Mouse (Mus musculus) B cell, adult 2 months (primary cell): ENCODE measurements at regions not wholly inside any gene's neighbourhood (a gene's known extent, or its start where the extent isn't known, plus 50 kb on each side); places are given as distances from the start of the nearest gene placed in this dataset.

Experiments
- DNase-seq, 2 experiments: peaks; one replicate each; pipeline ENCODE4 v3.0.0; 2022

DNA sequence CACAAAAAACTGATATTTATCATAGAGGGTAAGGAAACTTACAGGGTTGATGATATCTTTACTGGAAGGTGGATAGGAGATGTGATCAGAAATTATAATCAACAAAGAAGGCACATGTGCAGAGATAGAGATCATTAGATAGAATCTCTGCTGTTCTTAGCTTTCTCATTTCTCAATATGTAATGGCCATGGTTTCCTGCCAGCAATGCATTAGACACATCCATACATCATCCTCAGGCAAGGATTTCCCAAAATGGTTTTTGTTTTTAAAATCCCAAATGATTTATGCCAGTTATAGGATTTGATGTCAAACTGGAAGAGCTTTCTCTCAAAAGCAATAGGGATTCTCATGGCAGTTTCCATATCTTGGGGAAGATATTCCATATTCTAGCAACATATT lies 52.0 kb upstream of the C030005K15Rik start:
- no peak for DNase-seq

DNA sequence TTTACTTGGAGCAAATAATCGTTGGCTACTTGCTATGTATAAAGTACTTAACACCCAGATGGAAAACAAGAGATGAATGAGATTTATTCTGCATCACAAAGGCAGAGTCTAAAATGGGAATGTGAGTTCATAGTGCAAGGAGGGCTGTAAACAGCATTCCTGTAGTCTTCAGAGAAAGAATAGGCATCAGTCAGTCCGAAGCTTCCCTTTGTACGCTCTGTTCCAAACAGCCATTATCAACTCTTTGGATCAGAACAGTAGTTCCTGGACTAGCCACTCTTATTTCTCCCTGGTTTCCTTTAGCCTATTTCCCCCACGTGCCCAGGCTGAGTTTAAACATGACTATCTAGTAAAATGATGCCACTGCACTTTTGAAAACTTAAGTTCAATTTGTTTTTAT lies 52.8 kb upstream of the C030005K15Rik start:
- DNase-seq = no peak

DNA sequence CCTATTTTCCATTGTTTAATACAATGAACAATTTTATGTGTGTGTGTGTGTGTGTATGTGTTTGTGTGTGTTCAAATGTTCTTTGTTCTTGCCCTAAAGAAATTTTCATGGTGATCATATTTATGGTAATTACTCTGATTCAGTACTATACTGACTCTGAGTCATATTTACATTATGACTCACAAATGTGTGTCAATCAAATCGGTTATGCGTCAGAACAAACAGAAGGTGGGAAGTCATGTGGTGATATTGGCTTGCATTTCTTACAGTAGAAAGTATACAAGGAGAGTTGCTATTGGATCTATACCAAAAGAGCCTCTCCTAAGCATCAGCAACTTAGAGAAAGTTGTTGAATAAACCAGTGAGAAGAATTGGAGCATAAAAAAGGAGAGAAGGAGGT lies 67.2 kb upstream of the C030005K15Rik start:
- DNase-seq = no peak

DNA sequence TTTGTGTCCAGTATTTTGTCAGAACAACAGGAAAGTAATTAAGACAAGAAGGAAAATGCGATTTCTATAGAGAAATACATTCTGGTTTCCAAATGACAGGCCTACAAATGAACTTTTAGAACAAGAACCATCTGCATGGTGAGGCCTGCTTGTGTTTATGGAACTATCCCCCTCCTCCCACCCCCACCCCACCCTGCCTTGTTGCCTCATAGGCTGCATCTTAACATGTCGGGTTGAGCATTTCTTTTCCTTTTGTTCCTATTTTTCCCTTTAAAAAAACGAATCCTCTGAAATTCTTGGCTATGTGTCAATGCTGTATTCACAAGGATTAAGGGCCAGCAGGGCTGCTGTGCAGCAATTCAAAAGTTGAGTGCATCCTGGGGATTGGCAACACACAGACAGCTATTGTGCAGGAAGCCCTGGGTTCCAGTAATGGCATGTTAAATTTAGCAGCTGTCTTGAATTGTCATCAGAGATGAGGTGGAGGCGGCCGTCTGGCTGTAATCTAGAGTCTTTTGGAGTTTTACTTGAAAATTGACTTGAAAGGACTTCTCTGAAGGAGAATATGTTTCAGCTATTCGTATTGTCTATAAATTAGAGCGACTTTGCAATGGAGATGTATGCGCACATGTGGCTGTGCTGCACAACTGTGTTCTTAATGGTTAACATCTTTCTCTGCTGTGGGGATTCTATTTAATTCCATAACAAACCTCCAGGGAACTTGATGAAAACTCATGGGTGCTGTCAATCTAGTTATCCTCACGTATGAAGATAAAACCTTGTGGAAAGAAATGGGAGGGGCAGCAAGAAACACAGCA lies 75.1 kb upstream of the C030005K15Rik start:
- DNase-seq = no peak

DNA sequence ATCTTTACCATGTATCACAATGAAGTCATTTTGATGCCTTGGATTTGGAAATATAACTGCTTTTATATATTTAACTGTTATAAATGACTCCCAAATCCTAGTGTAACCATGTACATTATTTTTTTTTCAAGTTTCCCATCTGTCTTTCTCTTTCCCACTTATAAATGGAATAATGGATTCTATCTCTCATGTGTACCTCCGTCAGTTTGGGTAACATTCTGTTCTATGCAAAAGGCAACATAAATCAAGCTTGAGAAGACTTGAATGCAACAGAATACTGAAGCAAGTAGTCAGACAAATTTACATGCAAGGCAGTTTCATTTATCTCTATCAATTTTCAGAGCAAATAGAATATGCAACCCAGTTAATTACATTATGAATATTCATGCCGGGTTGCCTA lies 81.4 kb upstream of the C030005K15Rik start:
- DNase-seq = no peak

DNA sequence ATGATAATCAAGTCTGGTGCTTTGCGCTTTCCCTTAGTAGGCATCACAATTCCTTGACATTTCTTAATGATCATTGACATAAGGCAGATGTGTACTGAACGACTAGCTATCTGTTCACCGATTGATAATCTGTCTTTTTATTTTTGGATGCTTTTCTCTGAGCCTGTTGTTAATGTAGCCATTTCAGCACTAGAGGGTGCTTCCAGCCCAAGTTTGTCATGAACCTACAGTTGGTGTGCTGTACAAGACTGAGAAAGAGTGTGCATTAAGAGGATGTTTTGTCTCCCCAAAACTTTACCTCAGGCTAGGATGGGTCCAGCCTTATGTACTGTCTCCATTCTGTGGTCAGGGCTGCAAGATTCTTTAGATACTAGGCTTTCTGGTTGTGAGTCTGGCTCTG lies 116.0 kb upstream of the C030005K15Rik start:
- DNase-seq = no peak

DNA sequence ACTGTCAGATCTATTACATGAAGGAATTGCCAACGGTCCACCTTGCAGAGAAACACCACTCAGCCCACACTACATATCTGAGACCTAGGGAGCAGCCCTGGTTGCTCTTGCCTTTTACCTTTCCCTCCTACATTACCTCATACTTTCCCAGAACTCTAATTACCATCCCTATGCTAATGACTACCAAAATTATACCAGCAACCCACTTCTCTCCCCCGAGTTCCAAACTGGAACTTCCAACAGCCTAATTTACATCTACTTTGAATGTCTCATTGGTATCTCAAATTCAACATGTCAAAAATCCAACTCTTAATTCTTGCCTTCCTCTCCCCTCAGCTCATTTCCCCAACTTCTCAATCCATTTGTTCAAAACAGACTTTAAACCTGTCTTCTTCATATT lies 124.9 kb upstream of the C030005K15Rik start:
- DNase-seq = no peak

DNA sequence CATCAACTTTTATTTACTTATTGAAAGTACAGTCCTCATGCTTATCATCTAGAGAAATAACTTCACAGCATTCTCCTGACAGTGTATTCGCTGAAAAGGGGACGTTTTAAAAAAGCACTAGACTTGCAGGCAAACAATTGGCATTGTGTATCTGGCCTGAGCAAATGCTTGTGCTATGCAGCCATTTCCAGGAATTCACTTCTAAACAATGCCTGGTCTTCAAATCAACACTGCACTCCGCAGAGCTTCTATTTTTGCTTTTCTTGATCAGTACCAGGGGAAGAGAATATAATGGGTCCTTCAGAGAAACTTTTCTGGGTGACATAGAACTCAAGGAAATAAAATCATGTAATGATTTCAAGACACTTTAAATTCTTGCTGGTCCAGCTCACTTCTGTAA lies 150.5 kb upstream of the C030005K15Rik start:
- no peak for DNase-seq

DNA sequence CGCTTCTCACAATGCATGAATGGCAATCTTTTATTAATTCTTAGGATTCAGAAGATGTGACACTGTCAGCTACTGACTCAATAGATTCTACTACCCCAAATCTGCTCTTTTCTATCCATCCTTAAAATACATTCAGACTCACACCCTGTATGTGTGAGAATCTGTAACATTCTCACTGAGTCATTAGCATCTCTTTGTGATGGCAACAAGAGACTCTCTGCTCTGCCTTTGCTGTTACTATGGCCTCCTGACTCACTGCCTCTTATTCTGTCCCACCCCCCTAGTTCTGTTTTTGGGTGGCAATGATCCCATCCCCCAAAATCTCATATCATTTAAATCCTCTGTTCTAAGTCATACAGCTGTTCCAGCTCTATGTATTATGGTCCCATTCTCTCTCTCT lies 159.5 kb upstream of the C030005K15Rik start:
- DNase-seq = no peak

DNA sequence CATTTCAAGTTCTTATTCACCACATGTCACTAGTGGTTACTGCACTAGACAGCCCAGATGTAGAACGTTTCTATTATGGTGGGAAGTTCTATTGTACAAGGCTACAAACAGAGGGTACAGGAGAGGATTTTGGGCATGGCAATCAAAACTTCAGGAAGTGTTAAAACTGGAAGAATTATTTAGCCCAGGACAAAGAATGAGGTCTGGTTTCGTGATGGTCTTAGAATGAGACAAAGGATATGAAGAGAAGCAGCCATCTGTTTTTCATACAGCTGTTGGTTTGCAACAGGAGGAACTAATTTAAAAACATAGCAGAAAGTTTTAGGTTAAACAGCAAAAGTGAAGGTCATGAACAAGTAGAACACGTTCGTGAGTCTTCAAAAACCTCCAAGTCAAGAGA lies 179.2 kb upstream of the C030005K15Rik start:
- no peak for DNase-seq

DNA sequence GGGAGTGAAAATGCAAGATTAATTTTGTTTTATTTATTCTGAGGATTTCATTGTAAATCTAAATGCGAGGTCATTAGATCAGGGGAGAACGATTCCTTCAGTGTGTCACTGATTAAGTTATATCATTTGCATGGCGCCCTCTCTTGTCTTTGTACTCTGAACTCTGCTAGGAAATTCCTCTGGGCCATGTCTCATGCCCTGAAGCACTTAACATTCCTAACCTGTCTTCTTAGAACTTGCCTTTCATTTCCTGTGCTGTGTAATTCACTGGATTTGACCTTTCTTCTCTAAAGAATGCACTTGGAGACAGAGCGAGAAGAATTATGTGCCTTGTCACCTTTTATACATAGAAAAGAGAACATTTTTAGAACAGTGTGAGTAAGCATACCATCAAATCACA lies 199.0 kb upstream of the C030005K15Rik start:
- DNase-seq = no peak

DNA sequence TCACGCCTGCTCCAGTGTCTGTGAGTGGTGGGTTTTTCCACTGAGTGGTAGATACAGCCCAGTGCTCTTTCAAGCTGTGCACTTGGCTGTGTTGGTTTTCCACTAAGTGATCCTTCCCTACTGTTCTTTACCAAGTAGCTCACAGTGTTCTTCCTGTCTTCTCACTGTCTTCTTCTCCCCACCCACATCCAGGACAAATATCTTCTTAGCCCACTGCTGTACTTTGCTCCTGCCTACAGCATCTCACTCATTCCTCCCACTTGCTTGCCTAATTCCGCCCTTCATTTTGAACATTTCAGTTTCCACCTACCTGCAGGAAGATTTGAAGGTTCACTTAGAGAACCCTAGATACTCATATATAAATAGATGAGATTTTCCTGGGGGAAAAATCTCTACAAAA lies 213.8 kb upstream of the C030005K15Rik start:
- DNase-seq = no peak

DNA sequence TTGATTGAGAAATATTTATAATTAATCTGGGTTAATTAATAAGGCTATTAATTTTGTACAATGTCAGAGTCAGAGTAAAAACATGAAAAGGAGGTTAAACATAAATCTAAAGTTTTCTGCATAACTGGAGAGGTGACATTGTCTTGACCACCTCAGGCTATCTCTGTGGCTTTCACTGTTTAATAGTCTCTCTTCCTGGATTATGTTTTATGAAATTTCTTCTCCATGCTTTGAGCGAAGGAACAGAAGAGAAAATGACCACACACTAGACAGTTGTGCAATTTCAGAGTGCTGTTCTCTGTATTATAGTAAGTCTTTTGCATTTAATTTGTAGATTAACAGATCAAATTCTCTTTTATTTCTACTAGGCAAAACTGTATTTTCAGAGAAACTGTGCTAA lies 239.3 kb upstream of the C030005K15Rik start:
- no peak for DNase-seq

DNA sequence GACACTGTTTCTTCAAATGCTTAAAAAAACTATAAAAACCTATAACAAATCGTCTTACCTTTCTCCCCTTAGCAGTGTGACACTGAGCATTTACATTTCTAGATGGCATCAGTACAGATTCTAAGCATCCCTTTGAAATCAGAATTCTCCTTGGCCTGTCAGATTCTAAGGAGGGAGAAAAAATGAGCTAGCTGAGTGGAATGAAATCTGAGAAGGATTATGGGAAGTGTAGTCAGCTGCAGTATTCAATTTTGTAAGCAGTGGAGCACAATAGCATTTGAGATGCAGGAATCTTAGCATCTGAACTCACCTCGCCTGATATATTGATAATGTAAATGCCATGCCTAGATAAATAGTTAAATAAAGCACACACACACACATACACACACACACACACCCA lies 240.4 kb upstream of the C030005K15Rik start:
- no peak for DNase-seq

DNA sequence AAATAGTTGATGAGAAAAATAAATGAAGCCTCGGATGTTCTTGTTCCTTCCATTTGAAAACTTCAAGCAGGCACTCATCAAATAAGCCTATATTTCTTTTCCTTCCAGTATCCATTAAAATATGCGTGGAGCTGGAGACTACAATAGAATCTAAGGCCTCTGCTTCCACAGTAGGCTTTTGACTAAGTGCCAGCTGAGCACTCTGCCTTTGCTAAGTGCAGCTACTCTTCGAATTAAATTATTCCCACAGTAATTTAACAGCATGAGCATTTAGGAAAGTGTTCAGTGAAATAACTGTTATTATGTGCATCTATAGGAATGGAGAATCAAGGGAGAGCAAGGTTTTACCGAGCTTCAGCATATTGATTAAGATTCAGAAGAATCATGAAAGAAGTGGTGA lies 280.5 kb upstream of the C030005K15Rik start:
- no peak for DNase-seq

DNA sequence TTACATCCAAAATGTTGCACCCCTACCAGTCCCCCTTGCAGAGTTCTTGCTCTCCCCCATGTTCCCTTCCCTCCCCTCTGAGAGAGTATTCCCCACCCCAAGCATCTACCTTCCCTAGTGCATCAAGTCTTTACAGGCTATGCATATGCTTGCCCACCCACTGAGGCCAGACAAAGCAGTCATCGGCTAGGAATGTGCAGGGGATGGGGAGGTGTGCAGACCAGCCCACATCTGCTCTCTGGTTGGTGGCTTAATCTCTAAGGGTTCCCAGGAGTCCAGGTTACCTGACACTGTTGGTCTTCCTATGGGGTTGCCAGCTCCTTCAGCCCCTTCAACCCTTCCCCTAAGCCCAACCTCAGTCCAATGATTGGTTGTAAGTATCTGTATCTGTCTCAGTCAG lies 281.8 kb upstream of the C030005K15Rik start:
- DNase-seq = no peak

DNA sequence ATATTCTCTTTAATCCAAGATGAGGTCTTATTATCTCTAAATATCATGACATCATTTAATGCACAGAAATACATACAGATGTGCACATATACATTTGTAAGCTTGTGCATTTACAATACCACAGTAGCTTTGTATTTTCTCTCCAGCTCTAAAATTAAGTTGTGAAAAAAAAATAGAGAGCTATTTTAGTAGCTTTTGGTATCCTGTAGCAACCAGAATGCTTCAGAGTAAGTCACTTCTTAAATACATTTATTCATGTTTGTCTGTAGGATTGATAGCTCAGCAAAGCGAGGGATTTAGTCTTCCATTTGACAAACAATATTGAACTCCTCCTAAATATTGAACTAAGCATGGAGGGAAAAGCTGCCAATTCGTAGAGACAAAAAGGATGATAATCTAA lies 286.4 kb upstream of the C030005K15Rik start:
- DNase-seq = no peak

DNA sequence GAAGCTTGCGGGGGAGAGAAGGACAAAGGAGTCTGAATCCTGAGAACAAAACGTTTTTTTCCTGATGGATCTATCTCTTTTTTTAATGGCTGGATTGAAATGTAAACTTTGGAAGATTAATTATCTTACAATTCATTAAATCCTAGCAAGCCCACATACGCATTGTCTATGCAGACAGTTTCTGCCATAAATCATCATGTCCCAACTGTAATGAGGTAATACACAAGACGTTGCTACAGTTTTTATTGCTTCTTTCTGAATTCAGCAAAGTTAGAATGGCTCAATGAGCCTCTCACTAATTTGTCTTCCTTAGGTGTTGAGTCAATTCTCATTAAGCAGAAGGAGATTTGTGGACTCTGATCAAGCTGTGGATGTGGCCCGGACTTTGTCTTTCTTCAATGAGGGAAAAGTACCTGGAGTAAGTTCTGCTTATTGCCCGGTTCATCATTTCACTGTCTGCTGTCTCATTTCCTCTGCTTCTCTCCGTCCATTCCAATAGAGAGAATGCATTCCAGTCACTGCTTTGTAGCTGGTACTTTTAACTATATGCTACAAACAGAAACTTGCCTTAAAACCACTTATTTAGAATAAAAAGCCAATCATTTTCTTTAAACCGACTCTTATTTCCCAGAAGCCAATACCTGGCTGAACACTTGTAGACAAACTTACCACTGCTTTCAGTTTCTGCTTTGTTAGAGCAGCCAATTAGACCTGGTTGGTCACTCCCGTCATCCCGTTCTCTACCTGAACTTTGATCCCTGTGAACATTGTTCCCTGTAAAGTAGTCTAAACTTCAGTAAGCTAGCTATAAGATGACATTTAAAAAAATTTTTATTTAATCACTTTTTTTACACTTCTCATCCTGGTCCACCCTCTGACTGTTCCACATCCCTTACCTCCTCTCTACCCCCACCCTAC lies 288.7 kb upstream of the C030005K15Rik start:
- no peak for DNase-seq

DNA sequence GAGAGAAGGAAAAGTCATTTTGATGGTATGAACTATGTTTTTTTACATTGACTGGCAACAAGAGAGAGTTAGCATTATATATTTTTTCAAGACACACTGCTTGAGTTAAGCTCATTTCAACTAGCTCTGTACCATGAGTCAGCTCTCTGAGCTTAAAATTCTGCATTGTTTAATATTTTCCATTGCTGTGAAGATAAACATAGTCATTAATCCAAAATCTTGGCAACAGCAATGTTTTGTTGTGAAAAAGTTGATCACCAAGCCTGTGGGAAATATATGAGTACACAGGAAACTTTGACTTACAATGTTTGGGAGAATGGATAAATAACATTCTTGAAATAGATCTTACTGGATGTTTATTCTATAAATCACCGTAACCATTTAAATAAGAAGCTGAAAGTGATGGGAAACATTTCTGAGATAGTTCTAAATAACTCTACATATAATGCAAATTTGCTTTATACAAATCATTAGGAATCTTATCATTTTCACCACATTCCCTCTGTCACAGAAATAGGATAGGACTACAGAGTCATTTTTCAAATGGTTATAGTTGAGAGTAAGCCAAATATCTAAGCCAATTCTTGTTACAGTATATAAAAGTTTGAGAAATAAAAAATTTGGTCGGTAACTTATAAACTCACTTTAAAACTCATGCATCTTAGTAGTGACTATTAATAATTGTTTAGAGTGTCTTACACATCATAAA lies 290.2 kb upstream of the C030005K15Rik start:
- DNase-seq = no peak

DNA sequence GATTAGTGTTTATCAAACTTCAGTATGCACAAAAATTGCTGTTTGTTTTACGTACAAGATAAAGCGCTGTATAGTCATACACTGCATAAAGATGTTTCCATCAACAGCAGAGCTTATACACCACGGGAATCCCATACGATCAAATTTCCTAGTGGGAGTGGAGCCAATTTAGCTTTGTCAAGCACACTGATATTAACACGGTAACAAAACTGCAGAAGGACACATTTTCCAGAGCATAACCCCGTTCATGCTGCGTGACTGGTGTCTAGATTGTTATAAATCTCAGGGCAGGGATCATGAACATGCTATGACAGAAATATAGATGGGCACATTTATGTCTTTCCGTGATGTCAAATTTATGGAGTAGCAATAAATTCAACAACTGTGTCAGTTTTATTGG lies 302.6 kb upstream of the C030005K15Rik start:
- no peak for DNase-seq

DNA sequence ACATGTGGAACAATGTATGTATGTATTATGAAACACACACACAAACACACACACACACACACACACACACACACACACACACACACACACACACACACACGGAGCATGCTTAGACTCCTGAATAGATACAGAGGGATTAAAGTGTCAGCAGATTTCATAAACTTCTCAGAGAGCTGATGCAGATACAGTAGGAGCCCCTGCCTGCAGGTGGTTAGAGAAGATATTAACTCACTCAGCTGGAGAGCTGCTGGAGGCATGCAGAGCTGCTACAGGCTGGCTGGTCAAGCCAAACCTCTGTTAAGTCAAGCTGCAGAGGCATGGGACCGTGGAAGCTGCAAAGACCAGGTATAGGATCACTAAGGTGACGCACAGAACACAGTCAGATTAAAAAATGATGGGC lies 303.1 kb upstream of the C030005K15Rik start:
- DNase-seq = no peak

DNA sequence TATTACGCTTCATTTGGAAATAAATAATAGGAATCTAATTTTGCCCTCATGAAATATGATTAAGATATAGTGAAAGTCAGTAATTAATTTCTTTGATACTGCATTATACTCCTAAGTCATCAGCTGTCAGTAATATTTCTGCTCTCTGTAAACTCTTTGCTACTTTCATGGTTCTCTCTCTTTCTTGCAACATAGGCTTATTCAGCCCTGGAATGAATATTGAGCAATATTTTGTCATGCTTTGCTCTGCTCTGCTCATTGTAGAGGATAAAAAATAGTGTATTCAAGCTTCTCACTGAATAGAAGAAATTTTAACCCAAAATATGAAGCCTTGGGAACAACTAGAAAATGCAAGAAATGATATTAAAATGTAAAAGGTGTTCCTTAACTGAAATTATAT lies 306.1 kb upstream of the C030005K15Rik start:
- DNase-seq = no peak

DNA sequence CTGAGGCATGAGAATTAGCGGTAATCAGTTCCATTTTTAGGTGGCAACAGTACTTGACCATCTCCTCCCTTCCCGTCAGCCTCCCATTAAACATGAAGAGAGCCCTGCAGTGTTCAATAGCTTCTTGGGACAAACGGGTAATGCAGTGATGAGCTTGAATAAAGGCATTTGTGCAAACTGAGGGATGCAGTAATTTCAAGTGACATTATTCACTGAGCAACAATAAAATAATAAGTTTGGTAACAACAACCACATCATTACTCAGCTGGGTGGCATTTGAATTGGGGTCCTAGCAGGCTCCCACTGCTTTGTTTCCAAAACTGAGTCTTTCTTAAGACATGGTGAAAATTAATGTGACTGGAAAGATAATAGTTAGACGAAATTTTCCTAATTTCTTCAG lies 315.2 kb upstream of the C030005K15Rik start:
- DNase-seq = no peak

DNA sequence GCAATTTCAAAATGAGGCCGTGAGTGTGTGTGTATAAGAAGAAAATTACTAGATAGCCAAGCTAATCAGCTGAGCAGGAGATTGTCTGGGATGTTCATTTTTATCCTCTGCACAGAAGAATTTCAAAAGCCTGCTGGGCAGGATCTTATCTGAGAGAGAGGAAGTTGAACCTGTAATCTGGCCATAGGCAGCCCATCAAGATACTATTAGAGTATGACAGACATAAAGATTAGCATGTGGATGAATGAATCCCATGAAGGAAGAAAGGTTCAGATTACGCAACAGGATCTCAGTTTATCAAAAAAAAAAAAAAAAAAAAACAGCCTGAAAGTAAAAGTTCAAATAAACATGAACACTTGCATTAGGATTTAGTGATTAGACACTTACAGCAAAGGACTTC lies 317.3 kb upstream of the C030005K15Rik start:
- DNase-seq = no peak
